Mouse (Mus musculus) embryonic facial prominence, embryonic 15.5 days (tissue): Measurements from ENCODE around the gene Nat8. TPM values are rescaled to one million over a fixed set of nuclear protein-coding genes. Genes with fewer than 3 reads are reported as not detected.
"Not testable (repeated sequence)": the region's sequence is repeated elsewhere in the genome, so short reads cannot be mapped to it uniquely, and the experiment has no call there.

Source experiments
- ATAC-seq: fragments of 200-750 bp; cut with Nextera tagmentation; 2 replicates; pipeline ENCODE4 v1.8.0; 2017; ENCODE audit warnings: low read depth, moderate TSS enrichment; ENCODE audit not compliant: insufficient number of reproducible peaks, low FRiP score, low TSS enrichment
- H3K27ac ChIP-seq: fragments of 300-500 bp; sonication (generic); replicated peaks from 2 replicates; pipeline ENCODE4 v1.5.1; 2015; ENCODE audit warnings: mild to moderate bottlenecking, inconsistent platforms
- H3K27me3 ChIP-seq: fragments of 300-500 bp; sonication (generic); 2 replicates; pipeline ENCODE4 v1.6.1; 2015; ENCODE audit warnings: inconsistent platforms
- H3K36me3 ChIP-seq: fragments of 300-500 bp; sonication (generic); 2 replicates; pipeline ENCODE4 v1.6.1; 2015; ENCODE audit warnings: mild to moderate bottlenecking, inconsistent platforms
- H3K4me1 ChIP-seq: fragments of 300-500 bp; sonication (generic); 2 replicates; pipeline ENCODE4 v1.6.1; 2015; ENCODE audit warnings: inconsistent platforms
- H3K4me2 ChIP-seq: fragments of 300-500 bp; sonication (generic); replicated peaks from 2 replicates; pipeline ENCODE4 v1.6.1; 2015; ENCODE audit warnings: mild to moderate bottlenecking, inconsistent platforms
- H3K4me3 ChIP-seq: fragments of 300-500 bp; sonication (generic); replicated peaks from 2 replicates; pipeline ENCODE4 v1.5.1; 2015; ENCODE audit warnings: mild to moderate bottlenecking, inconsistent platforms
- H3K9ac ChIP-seq: fragments of 300-500 bp; sonication (generic); 2 replicates; pipeline ENCODE4 v1.6.1; 2015; ENCODE audit warnings: inconsistent platforms
- H3K9me3 ChIP-seq: fragments of 300-500 bp; sonication (generic); replicated peaks from 2 replicates; pipeline ENCODE4 v1.6.1; 2016; ENCODE audit warnings: inconsistent platforms
- WGBS: fragments of 180-500 bp; shearing (Covaris S2); methylation state at CpG from one replicate; pipeline ENCODE4 v1.1.7; 2015; 5-methylcytosine and 5-hydroxymethylcytosine counted together
- polyA plus RNA-seq: library from polyadenylated mRNA; unstranded; fragments of >200 nt; fragmentation: Nextera tagmentation; extraction: Ambion mirVana; gene quantifications from 2 replicates; pipeline ENCODE4 v1.2.1, GENCODE M21; 2015

Nat8 gene
- polyA plus RNA-seq, 1 experiment from 2014 or later = not detected

DNA sequence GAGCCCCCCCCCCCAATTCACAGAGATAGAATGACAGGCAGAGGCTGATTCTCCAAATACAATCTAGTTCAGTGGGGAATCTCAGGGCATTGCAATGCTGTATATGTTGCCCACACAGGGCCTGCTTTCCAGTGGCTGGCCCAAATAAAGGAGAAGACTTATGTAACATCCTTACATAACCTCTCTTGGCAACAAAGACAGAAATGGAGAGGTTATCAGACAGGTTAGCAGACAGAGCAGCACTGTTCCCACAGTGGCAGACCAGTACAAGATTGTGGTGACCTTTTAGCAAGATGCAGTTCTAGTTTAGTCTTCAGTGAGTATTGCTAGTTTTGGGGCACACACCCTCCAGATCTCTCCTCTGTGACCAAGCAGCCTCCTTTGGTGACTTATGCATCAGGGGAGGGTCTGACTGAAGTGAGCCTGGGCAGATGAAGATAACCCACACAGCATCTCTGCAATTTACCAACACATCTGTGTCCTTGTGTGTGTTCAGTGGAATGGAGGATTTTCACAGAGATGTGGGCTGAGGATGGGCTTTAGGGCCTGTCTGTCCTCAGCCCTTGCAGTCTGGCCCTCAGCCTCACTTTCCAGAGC, 2.7 kb upstream of the Nat8 start:
- not testable (repeated sequence) for H3K27ac ChIP-seq, H3K4me2 ChIP-seq, H3K4me3 ChIP-seq, H3K9ac ChIP-seq, H3K4me1 ChIP-seq, H3K36me3 ChIP-seq, H3K9me3 ChIP-seq, ATAC-seq, H3K27me3 ChIP-seq

DNA sequence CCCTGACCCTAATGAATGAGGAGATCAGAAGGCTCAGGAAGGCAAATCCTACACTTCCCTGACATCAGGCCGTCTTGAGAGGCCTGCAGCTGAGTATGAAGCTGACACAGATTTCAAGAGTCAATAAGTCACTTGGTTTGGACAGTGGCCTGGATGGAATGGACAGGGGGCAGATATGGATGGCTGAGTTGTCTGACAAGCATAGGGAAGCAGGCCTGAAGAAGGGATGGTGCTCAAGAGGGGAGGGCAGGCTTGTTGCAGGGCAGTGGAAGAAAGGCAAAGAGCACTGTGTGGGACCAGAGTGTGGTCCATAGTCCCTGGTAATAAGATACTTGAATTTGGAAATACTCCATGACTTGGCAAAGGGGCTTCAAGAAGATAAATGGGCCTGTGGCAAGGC, 2.4 kb downstream of the Nat8 start:
- H3K4me1 ChIP-seq = no peaks in the 10 kb centered on the region
- 67% methylated on average over 1 of the region's 1 CpGs for WGBS
- H3K9ac ChIP-seq = no peak overlapping the region
- ATAC-seq = no peak
- no peak overlapping the region for H3K4me2 ChIP-seq
- no peaks in the 10 kb centered on the region for H3K27me3 ChIP-seq
- H3K9me3 ChIP-seq = no peaks in the 10 kb centered on the region
- no peak overlapping the region for H3K4me3 ChIP-seq
- no peak overlapping the region for H3K27ac ChIP-seq
- H3K36me3 ChIP-seq = no peaks in the 10 kb centered on the region

DNA sequence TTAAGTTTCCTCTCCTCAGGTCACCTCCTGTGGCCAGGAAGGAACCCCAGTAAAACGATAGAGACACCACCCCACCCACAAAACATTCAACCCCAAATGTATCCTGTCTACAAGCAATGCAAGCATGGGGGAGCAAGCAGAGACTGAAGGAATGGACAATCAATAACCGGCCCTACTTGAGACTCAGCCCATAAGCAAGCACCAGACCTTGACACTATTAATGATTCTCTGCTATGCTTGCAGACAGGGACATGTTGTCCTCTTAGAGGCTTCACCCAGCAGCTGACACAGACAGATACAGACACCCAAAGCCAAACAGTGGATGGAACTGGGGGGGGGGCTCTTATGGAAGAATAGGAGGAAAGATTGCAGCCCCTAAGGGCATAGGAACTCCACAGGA, 6.0 kb downstream of the Nat8 start:
- Histone ChIP-seq H3K27ac (no peak overlapping the region), H3K36me3 (no peaks in the 10 kb centered on the region), H3K9me3 (no peaks in the 10 kb centered on the region), H3K27me3 (no peaks in the 10 kb centered on the region), H3K4me2 (no peak overlapping the region), H3K9ac (no peak overlapping the region), H3K4me1 (no peaks in the 10 kb centered on the region), H3K4me3 (no peak overlapping the region)
- 81% methylated on average over 2 of the region's 2 CpGs for WGBS
- ATAC-seq = no peak

DNA sequence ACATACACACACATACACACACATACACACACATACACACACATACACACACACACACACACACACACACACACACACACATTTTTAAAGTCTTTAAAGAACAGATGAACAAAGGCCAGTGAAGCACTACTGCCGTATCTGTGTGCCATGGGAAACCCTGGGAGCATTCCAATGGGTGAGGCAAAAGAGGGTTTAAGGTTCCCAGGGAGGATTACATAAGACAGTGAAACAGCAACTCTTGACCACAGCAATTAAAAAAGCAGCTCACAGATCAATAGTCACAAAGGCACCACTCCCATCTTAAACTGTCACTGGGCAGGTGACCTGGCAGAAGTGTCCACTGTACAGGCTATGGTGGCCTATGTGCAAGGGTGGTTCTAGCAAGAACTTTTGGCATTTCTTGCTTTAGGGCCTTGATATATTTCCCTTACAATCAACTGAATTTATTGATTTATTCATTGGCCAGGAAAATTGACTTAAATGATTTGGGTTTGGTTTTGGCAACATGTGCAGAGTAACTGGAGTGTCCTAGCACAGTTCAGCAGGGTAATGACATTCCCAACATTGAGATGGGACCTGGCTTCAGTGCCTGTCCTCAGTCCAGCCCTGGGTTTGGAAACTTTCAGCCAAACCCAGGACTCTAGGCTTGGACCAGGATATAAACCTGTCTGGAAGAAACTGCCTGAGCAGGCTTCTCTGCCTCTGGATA, 8.3 kb downstream of the Nat8 start:
- ATAC-seq = no peak
- Histone ChIP-seq H3K27ac (no peak overlapping the region), H3K9me3 (no peaks in the 10 kb centered on the region), H3K4me2 (no peak overlapping the region), H3K36me3 (no peaks in the 10 kb centered on the region), H3K4me3 (no peak overlapping the region), H3K9ac (no peak overlapping the region), H3K4me1 (no peaks in the 10 kb centered on the region), H3K27me3 (no peaks in the 10 kb centered on the region)
- 80% methylated on average over 1 of the region's 1 CpGs for WGBS

DNA sequence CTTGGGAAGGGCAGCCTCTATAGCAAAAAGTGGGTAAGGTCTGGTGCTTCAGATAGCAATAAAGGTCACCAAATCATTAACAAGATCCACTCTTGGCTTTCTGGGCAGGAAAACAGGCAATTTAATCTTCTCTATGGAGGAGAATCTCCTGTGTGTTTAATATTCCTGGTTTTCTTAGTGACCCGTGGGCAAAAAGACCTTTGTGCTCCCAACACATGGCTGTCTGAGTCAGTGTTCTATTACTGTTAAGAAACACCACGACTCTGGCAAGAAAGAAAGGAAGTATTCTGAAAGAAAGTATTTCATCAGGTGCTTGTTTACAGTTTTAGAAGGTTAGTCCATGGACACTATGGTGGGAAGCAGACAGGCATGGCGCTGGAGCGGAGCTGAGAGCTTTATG, 9.6 kb downstream of the Nat8 start:
- ATAC-seq = no peak
- H3K4me2 ChIP-seq = no peak overlapping the region
- no peak overlapping the region for H3K27ac ChIP-seq
- no peak overlapping the region for H3K9ac ChIP-seq
- H3K4me1 ChIP-seq = no peaks in the 10 kb centered on the region
- WGBS = 79% methylated on average over 4 of the region's 4 CpGs
- no peaks in the 10 kb centered on the region for H3K27me3 ChIP-seq
- H3K4me3 ChIP-seq = no peak overlapping the region
- no peaks in the 10 kb centered on the region for H3K36me3 ChIP-seq
- no peaks in the 10 kb centered on the region for H3K9me3 ChIP-seq

DNA sequence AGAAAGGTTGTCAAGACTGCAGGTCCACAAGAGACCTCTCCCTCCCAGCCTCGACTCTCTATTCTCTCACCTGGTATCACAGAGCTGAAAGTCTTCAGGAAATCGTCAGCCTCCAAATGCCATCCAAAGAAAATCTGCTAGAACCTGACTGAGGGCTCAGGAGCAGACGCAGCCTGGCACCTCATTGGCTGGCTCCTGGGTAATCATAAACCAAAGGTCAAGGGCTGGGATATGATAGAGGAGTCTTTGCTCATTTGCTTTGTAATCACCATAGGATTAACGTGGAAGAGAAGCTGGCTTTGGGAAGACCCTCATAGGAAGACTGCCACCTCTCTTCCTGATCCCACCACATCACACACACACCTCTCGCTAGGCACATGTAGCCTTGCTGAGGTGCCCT, 11.0 kb downstream of the Nat8 start, which contains the start of the genes Nat8f6 and Nat8f5:
Gene Nat8f6 (minus strand): TSS at position 118 of the 400 bp plus-strand sequence.
Gene Nat8f5 (minus strand): TSS at position 136 of the 400 bp plus-strand sequence.
- WGBS = 72% methylated on average over 5 of the region's 5 CpGs

DNA sequence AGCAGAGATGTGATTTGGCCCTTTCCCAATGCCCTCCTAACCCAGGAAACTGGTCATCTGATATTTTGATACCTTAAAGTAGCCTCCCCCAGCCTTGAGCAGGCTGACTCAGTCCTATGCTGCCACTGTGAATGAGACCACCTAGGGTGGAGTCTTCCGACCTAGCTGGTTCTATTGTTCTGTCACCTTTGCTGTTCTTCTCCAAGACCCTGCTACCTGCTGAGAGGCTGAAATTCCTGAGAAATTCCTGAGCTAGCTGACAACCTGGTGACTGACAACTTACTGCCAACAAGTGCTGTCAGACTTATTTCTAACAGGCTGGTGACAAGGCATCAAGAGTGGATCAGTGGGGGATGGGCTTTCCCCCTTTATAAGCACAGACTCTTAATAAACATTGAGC, 13.5 kb downstream of the Nat8 start:
- WGBS = 58% methylated on average over 1 of the region's 1 CpGs

More for the DNA sequence above, 11.0 kb downstream of the Nat8 start, which contains the start of the genes Nat8f6 and Nat8f5:
- ATAC-seq = no peak
- H3K4me1 ChIP-seq = no peaks in the 10 kb centered on the region
- H3K27me3 ChIP-seq = no peaks in the 10 kb centered on the region
- no peaks in the 10 kb centered on the region for H3K9me3 ChIP-seq
- H3K9ac ChIP-seq = no peak within 1 kb of the TSS
- H3K4me2 ChIP-seq = no peak within 1 kb of the TSS
- no peaks in the 10 kb centered on the region for H3K36me3 ChIP-seq
- H3K27ac ChIP-seq = no peak within 1 kb of the TSS
- no peak within 1 kb of the TSS for H3K4me3 ChIP-seq

DNA sequence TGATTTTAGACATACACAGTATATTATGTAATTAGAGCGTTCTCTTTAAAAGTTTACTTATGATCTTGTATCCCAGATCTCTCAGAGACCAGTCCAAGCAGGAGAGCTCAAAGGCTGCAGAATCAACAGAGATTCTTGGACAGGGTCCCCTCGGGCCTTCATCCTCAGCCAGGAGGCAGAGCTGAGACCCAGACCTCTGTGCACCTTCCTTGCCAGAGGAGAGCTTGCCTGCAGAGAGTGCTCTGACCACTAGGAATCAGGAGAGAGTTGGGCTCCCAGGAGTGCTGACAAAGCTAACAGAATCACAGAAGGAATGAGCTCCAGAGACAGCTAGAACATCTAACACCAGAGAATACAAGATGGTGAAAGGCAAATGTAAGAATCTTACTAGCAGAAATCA, 18.5 kb downstream of the Nat8 start:
- 85% methylated on average over 2 of the region's 2 CpGs for WGBS
- H3K4me3 ChIP-seq = no peak overlapping the region
- no peak overlapping the region for H3K4me2 ChIP-seq

More for the DNA sequence above, 13.5 kb downstream of the Nat8 start:
- H3K4me3 ChIP-seq = no peak overlapping the region
- no peaks in the 10 kb centered on the region for H3K9me3 ChIP-seq
- ATAC-seq = no peak
- H3K36me3 ChIP-seq = no peaks in the 10 kb centered on the region
- no peaks in the 10 kb centered on the region for H3K27me3 ChIP-seq
- H3K4me1 ChIP-seq = no peaks in the 10 kb centered on the region
- no peak overlapping the region for H3K27ac ChIP-seq
- H3K9ac ChIP-seq = no peak overlapping the region
- no peak overlapping the region for H3K4me2 ChIP-seq

DNA sequence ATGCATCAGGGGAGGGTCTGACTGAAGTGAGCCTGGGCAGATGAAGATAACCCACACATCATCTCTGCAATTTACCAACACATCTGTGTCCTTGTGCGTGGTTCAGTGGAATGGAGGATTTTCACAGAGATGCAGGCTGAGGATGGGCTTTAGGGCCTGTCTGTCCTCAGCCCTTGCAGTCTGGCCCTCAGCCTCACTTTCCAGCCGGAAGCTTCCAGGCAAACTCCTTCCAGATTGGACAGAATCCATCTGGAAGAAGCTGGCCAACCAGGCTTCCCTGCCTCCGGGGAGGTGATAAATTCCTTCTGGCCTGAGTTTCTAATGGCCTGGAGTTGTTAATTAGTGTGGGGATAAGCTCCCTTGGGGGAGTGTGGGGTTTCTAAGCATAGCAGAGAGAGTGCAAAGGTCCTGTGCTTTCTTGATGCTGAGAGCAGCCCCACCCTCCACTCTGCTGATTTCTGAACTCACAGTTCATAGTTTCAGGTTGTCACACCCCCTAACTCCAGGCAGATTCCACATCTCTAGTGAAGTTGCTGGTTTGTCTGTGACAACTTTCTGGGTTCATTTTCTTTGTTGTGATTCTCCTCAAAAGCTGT, 20.8 kb downstream of the Nat8 start:
- not testable (repeated sequence) for H3K4me1 ChIP-seq, H3K27ac ChIP-seq, H3K4me3 ChIP-seq, ATAC-seq, H3K9ac ChIP-seq, H3K4me2 ChIP-seq, H3K36me3 ChIP-seq, H3K27me3 ChIP-seq, H3K9me3 ChIP-seq
- 47% methylated on average over 3 of the region's 3 CpGs for WGBS

More for the DNA sequence above, 18.5 kb downstream of the Nat8 start:
- Histone ChIP-seq H3K36me3 (no peaks in the 10 kb centered on the region), H3K27me3 (no peaks in the 10 kb centered on the region), H3K4me1 (no peaks in the 10 kb centered on the region), H3K9me3 (no peaks in the 10 kb centered on the region), H3K9ac (no peak overlapping the region), H3K27ac (no peak overlapping the region)
- ATAC-seq = no peak

DNA sequence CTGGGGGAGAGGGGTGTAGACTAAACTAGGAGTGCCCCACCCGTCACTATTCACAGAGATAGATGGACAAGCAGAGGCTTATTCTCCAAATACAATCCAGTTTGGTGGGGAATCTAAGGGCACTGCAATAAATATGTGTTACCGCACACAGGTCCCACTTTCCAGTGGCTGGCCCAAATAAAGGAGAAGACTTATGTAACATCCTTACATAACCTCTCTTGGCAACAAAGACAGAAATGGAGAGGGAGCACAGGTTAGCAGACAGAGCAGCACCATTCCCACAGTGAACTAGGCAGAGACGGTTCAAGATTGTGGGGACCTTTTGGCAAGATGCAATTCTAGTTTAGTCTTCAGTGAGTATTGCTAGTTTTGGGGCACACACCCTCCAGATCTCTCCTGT, 21.4 kb downstream of the Nat8 start:
- H3K27ac ChIP-seq, H3K4me2 ChIP-seq, H3K9me3 ChIP-seq, H3K27me3 ChIP-seq, H3K9ac ChIP-seq, H3K36me3 ChIP-seq, ATAC-seq, H3K4me1 ChIP-seq, H3K4me3 ChIP-seq: not testable (repeated sequence)
- WGBS = 80% methylated on average over 3 of the region's 3 CpGs

DNA sequence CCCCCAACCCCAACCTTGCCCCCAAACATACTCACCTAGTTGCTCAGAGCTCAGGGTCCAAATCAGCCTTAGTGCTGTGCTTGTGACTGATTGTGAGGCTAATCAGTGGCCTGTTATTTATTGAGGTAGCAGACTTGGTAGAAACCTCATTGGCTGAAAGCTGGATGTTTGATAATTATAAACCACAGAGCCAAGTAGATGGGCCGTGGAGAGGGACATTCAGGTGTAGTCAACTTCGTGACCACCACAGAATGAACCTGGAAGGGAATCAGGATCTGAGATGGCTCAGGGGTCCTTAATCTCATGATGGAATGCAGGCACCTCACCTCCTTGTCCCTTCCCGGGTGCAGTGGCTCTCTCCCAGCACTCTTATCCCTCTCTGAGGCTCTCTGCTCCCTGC, 22.1 kb downstream of the Nat8 start:
- not testable (repeated sequence) for H3K4me1 ChIP-seq, H3K27me3 ChIP-seq, ATAC-seq, H3K27ac ChIP-seq, H3K4me2 ChIP-seq, H3K9me3 ChIP-seq, H3K9ac ChIP-seq, H3K4me3 ChIP-seq, H3K36me3 ChIP-seq
- WGBS = 54% methylated on average over 3 of the region's 3 CpGs
